Mouse (Mus musculus): ENCODE measurements around the gene Sgk2. TPM values are rescaled to one million over a fixed set of nuclear protein-coding genes. Genes with fewer than 3 reads are reported as not detected.

Sgk2 gene
- polyA plus RNA-seq, 1 experiment from 2014 or later: 0.09 TPM

GRCm38 (mm10) chr2:162961321-162961720, 25.8 kb upstream of the Sgk2 start:
- WGBS: 59% methylated on average over 9 of the region's 10 CpGs
- H3K4me3 ChIP-seq (ENCODE audit: low read length): no peak overlapping the region
- H3K9ac ChIP-seq (ENCODE audit: low read length): no peak overlapping the region
- H3K4me2 ChIP-seq (ENCODE audit: low read depth, low read length): no peak overlapping the region
- H3K9me3 ChIP-seq (replicated peaks; ENCODE audit: control insufficient read depth, low read length): no peaks in the 10 kb centered on the region
- H3K4me1 ChIP-seq (ENCODE audit: control insufficient read depth, insufficient read depth, low read length): no peaks in the 10 kb centered on the region
- H3K36me3 ChIP-seq (ENCODE audit: control insufficient read depth, insufficient read depth): no peaks in the 10 kb centered on the region
- no peak overlapping the region for H3K27ac ChIP-seq (ENCODE audit: low read length)
- no peaks in the 10 kb centered on the region for H3K27me3 ChIP-seq (ENCODE audit: control insufficient read depth, insufficient read depth, low read length)
- ATAC-seq (replicated peaks; ENCODE audit: extremely low read depth, insufficient read depth, low FRiP score): no peak

DNA sequence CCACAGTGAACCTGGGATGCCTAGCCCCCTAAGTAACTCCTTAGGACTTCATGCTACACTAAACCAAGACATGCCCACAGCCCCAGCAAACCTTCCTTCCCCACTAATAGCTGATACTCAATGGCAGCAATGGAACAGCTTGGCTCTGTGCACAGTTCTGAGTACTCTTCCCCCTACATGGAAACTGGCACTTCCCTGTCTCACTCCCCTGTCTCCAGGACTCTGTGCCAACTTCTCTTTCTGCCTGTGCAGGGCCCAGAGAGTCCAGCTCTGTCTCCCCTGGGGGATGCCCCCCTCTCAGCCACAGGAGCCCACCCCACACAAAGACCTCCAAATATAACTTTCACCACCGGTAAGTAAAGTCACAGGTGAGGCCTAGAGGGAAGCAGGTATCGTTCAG, 20.4 kb upstream of the Sgk2 start:
- H3K27me3 ChIP-seq (ENCODE audit: control insufficient read depth, insufficient read depth, low read length): no peaks in the 10 kb centered on the region
- no peaks in the 10 kb centered on the region for H3K4me1 ChIP-seq (ENCODE audit: control insufficient read depth, insufficient read depth, low read length)
- 93% methylated on average over 2 of the region's 2 CpGs for WGBS
- no peak overlapping the region for H3K27ac ChIP-seq (ENCODE audit: low read length)
- H3K9me3 ChIP-seq (replicated peaks; ENCODE audit: control insufficient read depth, low read length): no peaks in the 10 kb centered on the region
- no peak for ATAC-seq (replicated peaks; ENCODE audit: extremely low read depth, insufficient read depth, low FRiP score)
- no peak overlapping the region for H3K9ac ChIP-seq (ENCODE audit: low read length)
- no peaks in the 10 kb centered on the region for H3K36me3 ChIP-seq (ENCODE audit: control insufficient read depth, insufficient read depth)
- no peak overlapping the region for H3K4me2 ChIP-seq (ENCODE audit: low read depth, low read length)
- H3K4me3 ChIP-seq (ENCODE audit: low read length): no peak overlapping the region

DNA sequence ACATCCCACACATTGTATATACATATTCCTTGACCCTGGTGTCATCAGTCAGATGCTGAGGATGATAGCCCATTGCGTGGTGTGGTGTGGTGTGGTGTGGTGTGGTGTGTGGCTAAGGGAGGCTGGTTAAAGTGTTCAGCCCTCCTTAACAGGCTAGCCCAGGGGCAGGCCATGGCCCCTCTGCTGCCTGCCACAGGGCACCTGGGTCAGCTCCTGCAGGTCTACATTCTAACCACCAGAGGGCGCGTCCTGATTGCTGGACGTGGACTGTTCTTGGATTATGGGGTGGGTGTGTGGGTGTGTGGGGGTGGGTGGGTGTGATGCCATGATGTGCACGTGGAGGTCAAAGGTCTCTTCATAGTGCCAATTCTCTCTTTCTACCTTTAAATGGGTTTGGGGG, 18.8 kb upstream of the Sgk2 start:
- WGBS: 10% methylated on average over 5 of the region's 5 CpGs
- ATAC-seq (replicated peaks; ENCODE audit: extremely low read depth, insufficient read depth, low FRiP score): no peak

DNA sequence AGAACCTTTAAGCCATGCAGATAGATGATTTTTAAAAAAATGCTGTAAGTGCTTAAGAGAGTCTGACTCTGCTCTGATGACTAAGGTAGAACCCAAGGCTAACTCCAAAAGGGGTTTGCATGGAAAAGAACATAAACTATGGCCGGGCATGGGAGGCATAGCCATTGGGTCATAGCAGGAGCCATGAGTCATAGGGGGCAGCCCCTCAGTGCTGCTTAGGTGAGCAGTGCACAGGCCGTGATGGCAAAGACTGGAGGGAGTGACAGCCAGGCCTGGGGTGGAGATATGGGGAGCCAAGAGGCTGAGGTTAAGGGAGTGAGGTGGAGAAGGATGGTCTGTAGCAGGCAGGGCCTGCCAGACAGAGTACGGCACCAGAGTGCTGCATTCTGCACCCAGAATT, 18.0 kb upstream of the Sgk2 start:
- Histone ChIP-seq H3K9me3 (replicated peaks; ENCODE audit: control insufficient read depth, low read length) (no peaks in the 10 kb centered on the region), H3K27me3 (ENCODE audit: control insufficient read depth, insufficient read depth, low read length) (no peaks in the 10 kb centered on the region), H3K27ac (ENCODE audit: low read length) (no peak overlapping the region), H3K36me3 (ENCODE audit: control insufficient read depth, insufficient read depth) (no peaks in the 10 kb centered on the region), H3K4me3 (ENCODE audit: low read length) (no peak overlapping the region), H3K4me1 (ENCODE audit: control insufficient read depth, insufficient read depth, low read length) (peaks cover 4% of the 10 kb centered on the region; the same call in 1 of the 2 replicates), H3K9ac (ENCODE audit: low read length) (no peak overlapping the region), H3K4me2 (ENCODE audit: low read depth, low read length) (no peak overlapping the region)
- 77% methylated on average over 3 of the region's 3 CpGs for WGBS
- ATAC-seq (replicated peaks; ENCODE audit: extremely low read depth, insufficient read depth, low FRiP score): no peak

More for the DNA sequence above, 18.8 kb upstream of the Sgk2 start:
- H3K27ac ChIP-seq (ENCODE audit: low read length): no peak overlapping the region
- H3K4me1 ChIP-seq (ENCODE audit: control insufficient read depth, insufficient read depth, low read length): no peaks in the 10 kb centered on the region; the same call in 1 of the 2 replicates
- H3K9me3 ChIP-seq (replicated peaks; ENCODE audit: control insufficient read depth, low read length): no peaks in the 10 kb centered on the region
- H3K4me2 ChIP-seq (ENCODE audit: low read depth, low read length): no peak overlapping the region
- H3K4me3 ChIP-seq (ENCODE audit: low read length): no peak overlapping the region
- H3K9ac ChIP-seq (ENCODE audit: low read length): no peak overlapping the region
- H3K27me3 ChIP-seq (ENCODE audit: control insufficient read depth, insufficient read depth, low read length): no peaks in the 10 kb centered on the region
- H3K36me3 ChIP-seq (ENCODE audit: control insufficient read depth, insufficient read depth): no peaks in the 10 kb centered on the region

DNA sequence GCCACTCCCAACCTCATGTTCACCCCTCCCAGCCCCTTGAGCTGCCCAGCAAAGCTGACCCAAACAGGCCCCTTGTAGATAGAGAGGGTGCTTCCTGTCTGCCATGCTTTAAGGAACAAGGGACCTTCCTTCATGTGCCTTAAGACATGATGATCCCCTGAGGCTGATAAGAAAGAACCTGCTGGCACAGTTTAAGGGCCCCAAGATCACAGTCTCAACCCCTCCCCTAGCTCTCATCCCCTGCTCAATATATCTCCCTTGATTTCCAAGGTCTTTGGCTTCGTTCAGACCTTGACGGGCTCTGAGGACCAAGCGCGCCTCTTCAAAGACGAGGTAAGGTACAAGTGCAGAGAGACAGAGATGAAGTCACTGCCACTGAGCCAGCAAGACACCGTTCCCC, 16.2 kb upstream of the Sgk2 start:
- 81% methylated on average over 6 of the region's 6 CpGs for WGBS
- Histone ChIP-seq H3K27ac (ENCODE audit: low read length) (no peak overlapping the region), H3K36me3 (ENCODE audit: control insufficient read depth, insufficient read depth) (no peaks in the 10 kb centered on the region), H3K9me3 (replicated peaks; ENCODE audit: control insufficient read depth, low read length) (no peaks in the 10 kb centered on the region), H3K9ac (ENCODE audit: low read length) (no peak overlapping the region), H3K27me3 (ENCODE audit: control insufficient read depth, insufficient read depth, low read length) (no peaks in the 10 kb centered on the region), H3K4me3 (ENCODE audit: low read length) (no peak overlapping the region), H3K4me2 (ENCODE audit: low read depth, low read length) (no peak overlapping the region), H3K4me1 (ENCODE audit: control insufficient read depth, insufficient read depth, low read length) (peaks cover 13% of the 10 kb centered on the region)
- ATAC-seq (replicated peaks; ENCODE audit: extremely low read depth, insufficient read depth, low FRiP score): no peak

DNA sequence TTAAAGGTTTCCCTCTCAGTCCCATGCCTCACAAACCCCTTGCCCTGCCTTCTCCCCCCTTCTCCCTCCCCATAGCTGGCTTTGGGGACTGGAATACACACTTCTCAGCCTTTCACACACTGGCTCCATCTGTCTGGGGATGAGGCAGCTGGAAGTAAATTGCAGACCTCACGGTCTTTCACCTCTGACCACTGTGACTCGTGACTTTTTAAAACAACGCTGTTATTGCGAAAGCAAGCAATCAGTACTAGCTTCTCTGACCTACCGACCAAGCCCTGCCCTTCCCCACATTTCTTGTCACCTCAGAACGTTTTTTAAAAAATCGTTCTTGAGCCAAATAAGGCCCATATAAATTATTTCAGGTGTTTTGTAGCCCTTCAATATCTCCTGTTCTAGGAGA, 14.4 kb upstream of the Sgk2 start:
- Histone ChIP-seq H3K4me1 (ENCODE audit: control insufficient read depth, insufficient read depth, low read length) (peaks cover 13% of the 10 kb centered on the region), H3K4me2 (ENCODE audit: low read depth, low read length) (no peak overlapping the region), H3K36me3 (ENCODE audit: control insufficient read depth, insufficient read depth) (no peaks in the 10 kb centered on the region), H3K4me3 (ENCODE audit: low read length) (no peak overlapping the region), H3K27me3 (ENCODE audit: control insufficient read depth, insufficient read depth, low read length) (no peaks in the 10 kb centered on the region), H3K9me3 (replicated peaks; ENCODE audit: control insufficient read depth, low read length) (no peaks in the 10 kb centered on the region), H3K27ac (ENCODE audit: low read length) (no peak overlapping the region), H3K9ac (ENCODE audit: low read length) (no peak overlapping the region)
- ATAC-seq (replicated peaks; ENCODE audit: extremely low read depth, insufficient read depth, low FRiP score): no peak
- 56% methylated on average over 7 of the region's 7 CpGs for WGBS

DNA sequence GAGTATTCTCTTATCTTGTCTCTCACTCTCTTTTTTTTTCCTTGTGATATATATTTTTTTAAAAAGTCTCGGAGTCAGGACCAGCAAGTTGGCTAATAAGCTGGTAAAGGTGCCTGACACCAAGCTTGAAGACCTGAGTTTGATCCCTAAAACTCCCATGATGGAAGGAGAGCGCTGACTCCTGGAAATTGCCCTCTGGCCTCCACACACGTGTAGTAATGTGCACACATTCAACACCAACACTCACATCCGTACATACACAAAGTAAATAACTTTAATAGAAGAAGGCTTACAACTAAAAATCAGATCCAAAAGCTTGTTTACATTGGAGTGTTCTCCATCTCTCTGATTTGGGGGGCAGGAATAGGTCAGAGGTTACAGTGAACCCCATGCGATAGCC, 13.9 kb upstream of the Sgk2 start:
- Histone ChIP-seq H3K4me3 (ENCODE audit: low read length) (no peak overlapping the region), H3K36me3 (ENCODE audit: control insufficient read depth, insufficient read depth) (no peaks in the 10 kb centered on the region), H3K4me1 (ENCODE audit: control insufficient read depth, insufficient read depth, low read length) (peaks cover 13% of the 10 kb centered on the region), H3K4me2 (ENCODE audit: low read depth, low read length) (no peak overlapping the region), H3K9me3 (replicated peaks; ENCODE audit: control insufficient read depth, low read length) (no peaks in the 10 kb centered on the region), H3K27ac (ENCODE audit: low read length) (no peak overlapping the region), H3K9ac (ENCODE audit: low read length) (no peak overlapping the region), H3K27me3 (ENCODE audit: control insufficient read depth, insufficient read depth, low read length) (no peaks in the 10 kb centered on the region)
- WGBS: 78% methylated on average over 5 of the region's 5 CpGs
- no peak for ATAC-seq (replicated peaks; ENCODE audit: extremely low read depth, insufficient read depth, low FRiP score)

- Histone ChIP-seq H3K4me2 (ENCODE audit: low read depth, low read length) (no peak overlapping the region), H3K4me3 (ENCODE audit: low read length) (no peak overlapping the region), H3K27me3 (ENCODE audit: control insufficient read depth, insufficient read depth, low read length) (no peaks in the 10 kb centered on the region), H3K27ac (ENCODE audit: low read length) (no peak overlapping the region), H3K4me1 (ENCODE audit: control insufficient read depth, insufficient read depth, low read length) (peaks cover 13% of the 10 kb centered on the region), H3K9ac (ENCODE audit: low read length) (no peak overlapping the region), H3K9me3 (replicated peaks; ENCODE audit: control insufficient read depth, low read length) (no peaks in the 10 kb centered on the region), H3K36me3 (ENCODE audit: control insufficient read depth, insufficient read depth) (no peaks in the 10 kb centered on the region)
- ATAC-seq (replicated peaks; ENCODE audit: extremely low read depth, insufficient read depth, low FRiP score): no peak
- WGBS: 42% methylated on average over 11 of the region's 11 CpGs
Observed at GRCm38 (mm10) chr2:162973637-162974036, 13.5 kb upstream of the Sgk2 start.

DNA sequence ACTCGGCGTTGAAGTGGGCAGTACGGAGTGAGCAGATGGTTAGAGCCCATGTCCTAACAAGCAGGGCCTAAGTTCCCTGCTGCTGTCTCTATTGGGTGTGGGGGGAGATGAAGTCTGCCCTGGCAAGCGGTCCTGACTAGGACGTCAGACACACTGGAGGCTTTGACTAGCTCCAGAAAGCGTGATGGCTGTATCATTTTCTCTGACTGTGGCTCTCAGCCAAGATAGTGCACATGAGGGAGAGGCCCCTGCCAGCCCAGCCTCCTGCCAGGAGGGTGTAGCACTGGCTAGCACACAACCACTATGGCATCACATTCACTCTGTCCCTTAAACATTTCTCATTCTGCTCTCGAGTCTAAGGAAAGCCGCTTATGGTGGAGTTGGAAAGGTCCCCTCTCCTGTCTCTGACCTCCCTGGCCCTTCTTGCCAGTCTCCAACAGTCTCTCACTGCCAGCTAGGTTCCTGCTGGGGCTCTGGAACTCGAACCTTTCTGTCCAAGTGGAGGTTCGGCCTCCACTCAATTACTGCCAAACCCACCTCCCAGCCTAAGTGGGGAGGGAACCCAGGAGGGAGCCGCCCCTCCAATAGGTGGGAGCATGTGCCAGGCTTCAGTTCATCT, 11.9 kb upstream of the Sgk2 start:
- Histone ChIP-seq H3K4me1 (ENCODE audit: control insufficient read depth, insufficient read depth, low read length) (peaks cover 13% of the 10 kb centered on the region), H3K4me3 (ENCODE audit: low read length) (no peak overlapping the region), H3K9me3 (replicated peaks; ENCODE audit: control insufficient read depth, low read length) (no peaks in the 10 kb centered on the region), H3K36me3 (ENCODE audit: control insufficient read depth, insufficient read depth) (no peaks in the 10 kb centered on the region), H3K9ac (ENCODE audit: low read length) (no peak overlapping the region), H3K4me2 (ENCODE audit: low read depth, low read length) (no peak overlapping the region), H3K27ac (ENCODE audit: low read length) (no peak overlapping the region), H3K27me3 (ENCODE audit: control insufficient read depth, insufficient read depth, low read length) (no peaks in the 10 kb centered on the region)
- ATAC-seq (replicated peaks; ENCODE audit: extremely low read depth, insufficient read depth, low FRiP score): peak; percentile 70; the same call in 1 of the 2 replicates
- 58% methylated on average over 11 of the region's 11 CpGs for WGBS
